Comparison of ENCODE assay signal across 27 mouse cellular contexts in genomic region chr11:89672510-89673085, GRCm38 (mm10).
DNase-seq lines count a peak whose midpoint lies in the region; ATAC-seq lines count a peak whose summit lies in the region.
"Had no signal": no experiment of that assay in that cellular context is flagged by ENCODE, and none has a peak within 500 bp of the region (broad histone marks: within the 10 kb centered on the region; RNA-seq: fewer than 3 reads in every experiment).

No protein-coding gene starts in this region.

- no peaks in the 10 kb centered on the region for H3K9me3 ChIP-seq in lung, embryonic 15.5 days
- no peaks in the 10 kb centered on the region for H3K9me3 ChIP-seq in limb, embryonic 15.5 days
- no peaks in the 10 kb centered on the region for H3K9me3 ChIP-seq in kidney, embryonic 16.5 days (ENCODE audit: low read length)
- H3K9me3 ChIP-seq: heart, embryonic 13.5 days; liver, embryonic 12.5 days; midbrain, embryonic 10.5 days; neural tube, embryonic 15.5 days; stomach, embryonic 15.5 days had no signal

- no peaks in the 10 kb centered on the region for H3K36me3 ChIP-seq in lung, embryonic 15.5 days
- H3K36me3 ChIP-seq in limb, embryonic 15.5 days: no peaks in the 10 kb centered on the region
- H3K36me3 ChIP-seq in kidney, embryonic 16.5 days (ENCODE audit: insufficient read depth, low read length): no peaks in the 10 kb centered on the region
- H3K36me3 ChIP-seq: heart, embryonic 13.5 days; liver, embryonic 12.5 days; midbrain, embryonic 10.5 days; neural tube, embryonic 15.5 days; stomach, embryonic 15.5 days had no signal

- H3K27me3 ChIP-seq in lung, embryonic 15.5 days: no peaks in the 10 kb centered on the region
- H3K27me3 ChIP-seq in limb, embryonic 15.5 days: no peaks in the 10 kb centered on the region
- no peaks in the 10 kb centered on the region for H3K27me3 ChIP-seq in kidney, embryonic 16.5 days (ENCODE audit: insufficient read depth, low read length)
- H3K27me3 ChIP-seq: heart, embryonic 13.5 days; liver, embryonic 12.5 days; neural tube, embryonic 15.5 days; stomach, embryonic 15.5 days had no signal

- ATAC-seq in lung, embryonic 15.5 days (ENCODE audit: borderline replicate concordance, extremely low read depth, low FRiP score, low TSS enrichment): no peak
- 0 out of 2 replicates have a peak, but pooled peaks have one; percentile 33 for ATAC-seq in limb, embryonic 15.5 days (ENCODE audit: insufficient number of reproducible peaks, low FRiP score, low TSS enrichment, low read depth)
- no peak for ATAC-seq in kidney, embryonic 16.5 days (ENCODE audit: low FRiP score, low TSS enrichment)
- ATAC-seq: forebrain, postnatal 0 days; hindbrain, postnatal 0 days; liver, embryonic 12.5 days had no signal

- WGBS in lung, embryonic 15.5 days: 31% methylated on average over 3 of the region's 3 CpGs
- WGBS in limb, embryonic 15.5 days: 39% methylated on average over 3 of the region's 3 CpGs
- 57% methylated on average over 3 of the region's 3 CpGs for WGBS in kidney, embryonic 16.5 days

- no peak overlapping the region for H3K4me3 ChIP-seq in lung, embryonic 15.5 days
- no peak overlapping the region for H3K4me3 ChIP-seq in limb, embryonic 15.5 days
- H3K4me3 ChIP-seq in kidney, embryonic 16.5 days (ENCODE audit: low read length): no peak overlapping the region
- H3K4me3 ChIP-seq: heart, adult 2 months; heart, embryonic 13.5 days; liver, embryonic 12.5 days; midbrain, embryonic 10.5 days; neural tube, embryonic 15.5 days; stomach, embryonic 15.5 days had no signal

- peaks cover 13% of the 10 kb centered on the region; the same call in 1 of the 2 replicates for H3K4me1 ChIP-seq in lung, embryonic 15.5 days
- 0 out of 2 replicates have a peak, but pooled peaks cover 3% of the 10 kb centered on the region for H3K4me1 ChIP-seq in limb, embryonic 15.5 days
- H3K4me1 ChIP-seq in kidney, embryonic 16.5 days (ENCODE audit: insufficient read depth, low read length): no peaks in the 10 kb centered on the region
- H3K4me1 ChIP-seq: liver, embryonic 12.5 days; neural tube, embryonic 15.5 days; stomach, embryonic 15.5 days had no signal

- H3K4me2 ChIP-seq in lung, embryonic 15.5 days: no peak overlapping the region
- no peak overlapping the region for H3K4me2 ChIP-seq in limb, embryonic 15.5 days
- no peak overlapping the region for H3K4me2 ChIP-seq in kidney, embryonic 16.5 days (replicated peaks; ENCODE audit: low read depth, low read length)
- H3K4me2 ChIP-seq: heart, embryonic 13.5 days; liver, embryonic 12.5 days; neural tube, embryonic 15.5 days; stomach, embryonic 15.5 days had no signal

- no peak overlapping the region for H3K9ac ChIP-seq in lung, embryonic 15.5 days
- no peak overlapping the region for H3K9ac ChIP-seq in limb, embryonic 15.5 days
- H3K9ac ChIP-seq in kidney, embryonic 16.5 days (replicated peaks; ENCODE audit: low read length): no peak overlapping the region
- H3K9ac ChIP-seq: forebrain, postnatal 0 days; heart, embryonic 13.5 days; liver, embryonic 12.5 days; neural tube, embryonic 15.5 days; stomach, embryonic 15.5 days had no signal

- H3K27ac ChIP-seq in lung, embryonic 15.5 days: peak overlapping the region; percentile 37; the same call in 1 of the 2 replicates
- H3K27ac ChIP-seq in limb, embryonic 15.5 days: 0 out of 2 replicates have a peak overlapping the region, but pooled peaks have one; percentile 48
- no peak overlapping the region for H3K27ac ChIP-seq in kidney, embryonic 16.5 days (ENCODE audit: low read length)
- H3K27ac ChIP-seq: heart, adult 2 months; heart, embryonic 13.5 days; hindbrain, postnatal 0 days; liver, embryonic 12.5 days; midbrain, embryonic 10.5 days; neural tube, embryonic 15.5 days; stomach, embryonic 15.5 days had no signal

- peak; percentile 7 for DNase-seq in embryo, embryonic 11 days
- no peak for DNase-seq in embryo, embryonic 9.5 days (ENCODE audit: extremely low spot score)
- DNase-seq in lung, postnatal 36 days: no peak
- peak; percentile 47 for DNase-seq in Muller cell, postnatal 12 days (ENCODE audit: inconsistent ontology term)
- DNase-seq: adrenal gland, adult 2 months; cerebellum, adult 11 months; cerebellum, adult 9-11 months; forebrain, postnatal 0 days; gastrocnemius, postnatal 36 days; heart, adult 2 months; heart, postnatal 14 days; kidney, adult 18-20 months; kidney, postnatal 10 days; left cerebral cortex, postnatal 4 days; lung, adult 18-20 months; right cerebral cortex, adult 18-20 months; thymus, adult 18-20 months; thymus, postnatal 36 days had no signal

Comparison
In these comparisons a context has a peak if more than half of its experiments do, and no peak if none do; other contexts are left out.
1. DNase-seq: peak in embryo, embryonic 11 days (single experiment) and Muller cell, postnatal 12 days (single experiment); none in embryo, embryonic 9.5 days (single experiment) and lung, postnatal 36 days (single experiment).